Mouse (Mus musculus) C2C12 (cell line): ENCODE measurements around the gene Pcsk2.

Experiments used
- CTCF ChIP-seq: IDR thresholded peaks from one replicate; pipeline ENCODE4 v1.5.1; 2011; ENCODE audit not compliant: control insufficient read depth, insufficient read depth, insufficient read length
- MAX ChIP-seq: IDR thresholded peaks from one replicate; pipeline ENCODE4 v1.6.1; 2011; ENCODE audit warnings: mild to moderate bottlenecking, control low read depth
- MYOD1 ChIP-seq: IDR thresholded peaks from one replicate; pipeline ENCODE4 v1.6.1; 2011; ENCODE audit warnings: low read depth; ENCODE audit not compliant: control insufficient read depth, insufficient read length
- MYOG ChIP-seq: IDR thresholded peaks from one replicate; pipeline ENCODE4 v1.6.1; 2011; ENCODE audit not compliant: control insufficient read depth, insufficient read length; ENCODE audit errors: extremely low read depth

DNA sequence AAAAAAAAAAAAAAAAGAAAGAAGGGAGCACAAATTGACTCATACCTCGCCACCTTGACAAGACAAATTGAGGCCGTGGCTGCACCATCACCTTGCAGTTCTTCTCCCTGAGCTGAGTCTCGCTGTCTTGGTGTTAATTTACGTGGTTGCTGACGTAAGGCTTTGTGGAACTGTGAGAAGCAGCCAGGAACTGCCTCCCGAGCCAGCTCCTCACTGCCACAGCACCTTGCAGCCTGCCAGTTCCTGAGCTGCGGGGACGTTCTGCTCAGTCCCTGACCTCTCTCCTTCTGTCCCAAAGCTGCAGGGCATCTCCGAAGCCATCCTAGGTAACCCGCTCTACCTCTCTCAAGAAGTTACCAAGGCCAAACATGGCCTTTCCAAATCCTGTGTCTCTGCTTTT is 186.5 kb downstream of the Pcsk2 start:
- TF ChIP-seq MAX = no peak
- no peak for TF ChIP-seq MYOG
- TF ChIP-seq CTCF = no peak
- TF ChIP-seq MYOD1 = no peak
